Mouse (Mus musculus): ENCODE data around the gene Mnd1. TPM values are rescaled to one million over a fixed set of nuclear protein-coding genes. Genes with fewer than 3 reads are reported as not detected.

Gene Mnd1
- total RNA-seq, 1 experiment: 31.9 TPM

GRCm38 (mm10) chr3:84040476-84041082, 115.0 kb downstream of the Mnd1 start:
- in situ Hi-C loops (cut with MboI; ENCODE audit: low sequenced_read_pairs in 2 of 2, unreplicated experiment in 2 of 2): no loop called here
- peak overlapping the region; percentile 59 to 64 for H3K4me3 ChIP-seq (ENCODE audit: insufficient read depth in 1 of 2, low read depth in 1 of 2, low read length in 2 of 2, poor library complexity in 1 of 2, severe bottlenecking in 1 of 2)
- no peaks in the 10 kb centered on the region for H3K36me3 ChIP-seq (ENCODE audit: control insufficient read depth, insufficient read depth, low read length, poor library complexity, severe bottlenecking)
- no peak overlapping the region for H3K27ac ChIP-seq (ENCODE audit: insufficient read depth, low read depth, low read length, poor library complexity, severe bottlenecking)
- H3K4me1 ChIP-seq (ENCODE audit: control insufficient read depth in 2 of 2, insufficient read depth in 2 of 2, low read length in 2 of 2, poor library complexity in 1 of 2): no peaks in the 10 kb centered on the region
- TF ChIP-seq MAFK (IDR thresholded peaks at IDR 0.05; ENCODE audit: insufficient read depth, low read depth, low read length) (no peak), ZC3H11A (IDR thresholded peaks at IDR 0.05; ENCODE audit: borderline replicate concordance, low read depth, low read length) (no peak), CHD2 (IDR thresholded peaks at IDR 0.05; ENCODE audit: low read depth, low read length) (no peak), HCFC1 (IDR thresholded peaks at IDR 0.05; ENCODE audit: borderline replicate concordance, insufficient read depth, low read length) (no peak), ZNF384 (IDR thresholded peaks at IDR 0.05; ENCODE audit: low read depth, low read length) (no peak)
- peak overlapping the region; percentile 68 for H3K9ac ChIP-seq (ENCODE audit: insufficient read depth, low read depth, low read length, poor library complexity, severe bottlenecking)
- no peak for DNase-seq (ENCODE audit: low read depth, low spot score)
- no peaks in the 10 kb centered on the region for H3K9me3 ChIP-seq (ENCODE audit: control insufficient read depth, insufficient read depth, low read depth, low read length)

DNA sequence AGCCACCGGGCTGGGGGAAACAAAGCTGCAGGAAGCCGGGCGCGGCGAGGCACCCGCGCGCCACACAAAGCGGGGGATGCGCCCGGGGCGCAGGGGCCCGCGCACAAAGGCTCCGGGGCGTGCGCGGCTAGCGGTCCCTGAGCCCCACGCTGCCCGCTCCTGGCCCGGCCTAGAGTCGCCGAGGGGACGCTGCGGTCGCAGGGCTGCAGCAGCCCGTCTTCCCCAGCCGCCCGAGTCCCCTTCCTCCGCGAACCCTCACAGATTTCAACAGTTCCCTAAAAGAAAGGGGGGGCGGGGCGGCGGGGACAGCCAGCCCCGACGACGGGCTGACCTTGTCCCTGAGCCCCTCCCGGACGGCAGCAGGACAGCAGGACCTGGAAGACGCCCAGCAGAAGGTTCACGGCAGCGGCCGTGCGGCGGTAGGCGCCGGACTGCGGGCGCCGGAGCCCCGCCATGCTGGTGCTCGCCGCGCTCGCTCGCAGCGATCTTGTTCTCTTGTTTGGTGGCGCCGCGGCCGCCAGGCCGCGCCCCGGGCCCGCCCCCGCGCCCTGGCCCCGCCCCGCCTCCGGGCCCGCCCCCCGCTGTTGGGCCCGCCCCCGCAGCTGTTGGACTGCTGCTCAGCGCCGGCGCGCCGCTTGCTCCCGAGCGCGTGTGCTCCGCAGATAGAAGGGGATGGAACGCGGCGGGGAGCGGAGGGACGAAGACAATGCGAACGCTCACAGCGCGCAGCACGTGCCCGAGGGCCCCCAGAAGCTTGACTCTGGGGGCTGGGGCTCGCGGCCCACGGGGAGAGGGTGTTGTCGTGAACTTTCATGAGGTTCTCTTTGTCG, 115.7 kb downstream of the Mnd1 start, which contains the start of gene Tmem131l:
Gene Tmem131l, minus strand, starts transcription at position 530 of the 830 bp plus-strand sequence.
- Histone ChIP-seq H3K4me1 (ENCODE audit: control insufficient read depth in 2 of 2, insufficient read depth in 2 of 2, low read length in 2 of 2, poor library complexity in 1 of 2) (no peaks in the 10 kb centered on the region), H3K36me3 (ENCODE audit: control insufficient read depth, insufficient read depth, low read length, poor library complexity, severe bottlenecking) (no peaks in the 10 kb centered on the region), H3K9me3 (ENCODE audit: control insufficient read depth, insufficient read depth, low read depth, low read length) (no peaks in the 10 kb centered on the region), H3K9ac (ENCODE audit: insufficient read depth, low read depth, low read length, poor library complexity, severe bottlenecking) (peak within 1 kb of the TSS; percentile 96), H3K27ac (ENCODE audit: insufficient read depth, low read depth, low read length, poor library complexity, severe bottlenecking) (peak within 1 kb of the TSS; percentile 61; the same call in 1 of the 2 replicates), H3K4me3 (ENCODE audit: insufficient read depth in 1 of 2, low read depth in 1 of 2, low read length in 2 of 2, poor library complexity in 1 of 2, severe bottlenecking in 1 of 2) (peak within 1 kb of the TSS; percentile 98 to 99)
- TF ChIP-seq ZC3H11A (IDR thresholded peaks at IDR 0.05; ENCODE audit: borderline replicate concordance, low read depth, low read length): no peak
- in situ Hi-C loops (cut with MboI; ENCODE audit: low sequenced_read_pairs in 2 of 2, unreplicated experiment in 2 of 2): no loop called here
- DNase-seq (ENCODE audit: low read depth, low spot score): peak; percentile 54

- Histone ChIP-seq H3K27ac (ENCODE audit: insufficient read depth, low read depth, low read length, poor library complexity, severe bottlenecking) (no peak overlapping the region), H3K36me3 (ENCODE audit: control insufficient read depth, insufficient read depth, low read length, poor library complexity, severe bottlenecking) (no peaks in the 10 kb centered on the region), H3K4me1 (ENCODE audit: control insufficient read depth in 2 of 2, insufficient read depth in 2 of 2, low read length in 2 of 2, poor library complexity in 1 of 2) (no peaks in the 10 kb centered on the region), H3K4me3 (ENCODE audit: insufficient read depth in 1 of 2, low read depth in 1 of 2, low read length in 2 of 2, poor library complexity in 1 of 2, severe bottlenecking in 1 of 2) (peak overlapping the region; percentile 98 to 99), H3K9me3 (ENCODE audit: control insufficient read depth, insufficient read depth, low read depth, low read length) (no peaks in the 10 kb centered on the region), H3K9ac (ENCODE audit: insufficient read depth, low read depth, low read length, poor library complexity, severe bottlenecking) (peak overlapping the region; percentile 96)
- DNase-seq (ENCODE audit: low read depth, low spot score): no peak
- in situ Hi-C loops (cut with MboI; ENCODE audit: low sequenced_read_pairs in 2 of 2, unreplicated experiment in 2 of 2): no loop called here
- no peak for TF ChIP-seq CHD2 (IDR thresholded peaks at IDR 0.05; ENCODE audit: low read depth, low read length)
- TF ChIP-seq ZC3H11A (IDR thresholded peaks at IDR 0.05; ENCODE audit: borderline replicate concordance, low read depth, low read length): no peak
- TF ChIP-seq ZNF384 (IDR thresholded peaks at IDR 0.05; ENCODE audit: low read depth, low read length): no peak
- no peak for TF ChIP-seq HCFC1 (IDR thresholded peaks at IDR 0.05; ENCODE audit: borderline replicate concordance, insufficient read depth, low read length)
- TF ChIP-seq MAFK (IDR thresholded peaks at IDR 0.05; ENCODE audit: insufficient read depth, low read depth, low read length): no peak
Observed at GRCm38 (mm10) chr3:84038981-84039645, 116.5 kb downstream of the Mnd1 start.

- in situ Hi-C loops (cut with MboI; ENCODE audit: low sequenced_read_pairs in 2 of 2, unreplicated experiment in 2 of 2): no loop called here
- TF ChIP-seq ZC3H11A (IDR thresholded peaks at IDR 0.05; ENCODE audit: borderline replicate concordance, low read depth, low read length): no peak
- no peak for TF ChIP-seq HCFC1 (IDR thresholded peaks at IDR 0.05; ENCODE audit: borderline replicate concordance, insufficient read depth, low read length)
- TF ChIP-seq CHD2 (IDR thresholded peaks at IDR 0.05; ENCODE audit: low read depth, low read length): no peak
- TF ChIP-seq ZNF384 (IDR thresholded peaks at IDR 0.05; ENCODE audit: low read depth, low read length): no peak
- no peak for TF ChIP-seq MAFK (IDR thresholded peaks at IDR 0.05; ENCODE audit: insufficient read depth, low read depth, low read length)
- Histone ChIP-seq H3K4me1 (ENCODE audit: control insufficient read depth in 2 of 2, insufficient read depth in 2 of 2, low read length in 2 of 2, poor library complexity in 1 of 2) (peaks cover 1 to 6% of the 10 kb centered on the region in 2 experiments; a peak in 2 of 4 replicates), H3K9me3 (ENCODE audit: control insufficient read depth, insufficient read depth, low read depth, low read length) (no peaks in the 10 kb centered on the region), H3K9ac (ENCODE audit: insufficient read depth, low read depth, low read length, poor library complexity, severe bottlenecking) (no peak overlapping the region), H3K4me3 (ENCODE audit: insufficient read depth in 1 of 2, low read depth in 1 of 2, low read length in 2 of 2, poor library complexity in 1 of 2, severe bottlenecking in 1 of 2) (no peak overlapping the region), H3K27ac (ENCODE audit: insufficient read depth, low read depth, low read length, poor library complexity, severe bottlenecking) (no peak overlapping the region), H3K36me3 (ENCODE audit: control insufficient read depth, insufficient read depth, low read length, poor library complexity, severe bottlenecking) (no peaks in the 10 kb centered on the region)
- DNase-seq (ENCODE audit: low read depth, low spot score): no peak
Observed at GRCm38 (mm10) chr3:84038126-84038525, 117.5 kb downstream of the Mnd1 start.

Other genes with a start within 250 kb of the Mnd1 start
- gene Tmem131l, start 115.6 kb downstream of the Mnd1 start, total RNA-seq (2012; rRNA removed): 31.5 and 49.3 TPM in 2 replicates
- gene Gm6525, start 18.3 kb upstream of the Mnd1 start, total RNA-seq (2012; rRNA removed): 0.27 and 0.48 TPM in 2 replicates
- gene Trim2, start 151.1 kb upstream of the Mnd1 start, total RNA-seq (2012; rRNA removed): 27.3 and 50.2 TPM in 2 replicates

Measured in ES-E14 (cell line).